Mouse (Mus musculus) bone marrow, adult 2 months (tissue): Measurements from ENCODE around the gene Rgl1. TPM values are rescaled to one million over a fixed set of nuclear protein-coding genes. Genes with fewer than 3 reads are reported as not detected.

Source experiments
- H3K27ac ChIP-seq: fragments of 200-500 bp; 2 replicates; pipeline ENCODE4 v1.5.1; 2012; ENCODE audit warnings: low read depth, mild to moderate bottlenecking, control low read depth, inconsistent platforms, low read length; ENCODE audit not compliant: control insufficient read depth, poor library complexity, insufficient read depth
- H3K4me1 ChIP-seq: fragments of 200-500 bp; 2 replicates; pipeline ENCODE4 v1.6.1; 2011; ENCODE audit warnings: low read length; ENCODE audit not compliant: control insufficient read depth, insufficient read depth
- H3K4me3 ChIP-seq: fragments of 200-500 bp; replicated peaks from 2 replicates; pipeline ENCODE3; 2011; ENCODE audit warnings: mild to moderate bottlenecking, low read depth, low read length, control low read depth; ENCODE audit not compliant: control insufficient read depth
- CTCF ChIP-seq: fragments of 200-500 bp; IDR thresholded peaks from 2 replicates; pipeline ENCODE4 v1.5.1; 2011; ENCODE audit warnings: low read length, control low read depth; ENCODE audit not compliant: control insufficient read depth, insufficient read depth
- POLR2A ChIP-seq: fragments of 200-500 bp; IDR thresholded peaks from 2 replicates; pipeline ENCODE4 v1.6.1; 2011; ENCODE audit warnings: low read depth, mild to moderate bottlenecking, control low read depth, low read length, borderline replicate concordance; ENCODE audit not compliant: control insufficient read depth
- WGBS: fragments of 180-500 bp; shearing (Covaris S2); methylation state at CpG from one replicate; pipeline ENCODE4 v1.1.7; 2018; 5-methylcytosine and 5-hydroxymethylcytosine counted together
- polyA plus RNA-seq: library from polyadenylated mRNA; stranded (reverse); fragments of >200 nt; gene quantifications from 2 replicates; pipeline ENCODE4 v1.2.4, GENCODE M21; 2011; ENCODE audit warnings: low replicate concordance; ENCODE audit not compliant: missing spikeins, insufficient read depth, insufficient read length

The Rgl1 gene
- polyA plus RNA-seq, 1 experiment = 9.2 TPM

DNA sequence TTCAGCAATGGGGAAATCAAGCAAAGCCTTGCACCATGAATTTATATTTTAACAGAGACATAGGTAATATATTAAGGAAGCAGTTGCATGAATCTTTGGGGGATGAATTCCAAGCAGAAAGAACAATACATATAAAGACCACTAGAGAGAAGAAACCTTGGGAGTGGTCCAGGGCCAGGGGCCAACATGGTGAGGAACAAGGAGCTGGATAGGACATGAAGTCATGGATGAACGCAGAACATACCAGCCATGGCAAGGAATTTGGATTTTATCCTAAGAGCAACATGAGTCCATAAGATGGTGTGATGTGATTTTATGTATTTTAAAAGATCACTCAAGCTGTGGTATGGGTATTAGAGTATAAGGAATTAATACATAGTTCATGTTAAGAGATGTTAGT is 273.9 kb downstream of the Rgl1 start:
- WGBS = 81% methylated on average over 1 of the region's 1 CpGs

DNA sequence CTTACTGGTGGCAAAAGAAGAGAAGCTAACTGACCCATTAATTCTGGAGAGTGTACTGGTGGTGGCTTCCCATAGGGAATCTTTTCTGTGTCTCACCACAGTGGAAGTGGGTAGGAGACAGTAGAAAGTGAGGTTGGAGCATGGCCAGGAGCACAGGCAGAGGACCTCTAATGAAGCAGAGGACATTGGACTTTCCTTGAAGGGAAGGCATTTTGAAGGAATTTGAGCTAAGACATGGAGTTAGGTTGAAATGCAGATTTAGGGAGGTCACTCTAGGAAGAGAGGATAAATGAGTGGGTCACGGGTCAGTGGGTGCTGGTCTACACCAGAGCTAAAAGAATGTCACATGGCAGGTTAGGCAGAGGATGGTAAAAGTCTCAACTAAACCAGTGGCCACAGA is 275.3 kb downstream of the Rgl1 start:
- Histone ChIP-seq H3K27ac (no peak overlapping the region), H3K4me3 (no peak overlapping the region), H3K4me1 (no peaks in the 10 kb centered on the region)
- no peak for TF ChIP-seq POLR2A
- no peak for TF ChIP-seq CTCF
- 86% methylated on average over 1 of the region's 1 CpGs for WGBS

More for the DNA sequence above, 273.9 kb downstream of the Rgl1 start:
- no peak overlapping the region for H3K27ac ChIP-seq
- no peak overlapping the region for H3K4me3 ChIP-seq
- no peaks in the 10 kb centered on the region for H3K4me1 ChIP-seq
- no peak for TF ChIP-seq CTCF
- TF ChIP-seq POLR2A = no peak

DNA sequence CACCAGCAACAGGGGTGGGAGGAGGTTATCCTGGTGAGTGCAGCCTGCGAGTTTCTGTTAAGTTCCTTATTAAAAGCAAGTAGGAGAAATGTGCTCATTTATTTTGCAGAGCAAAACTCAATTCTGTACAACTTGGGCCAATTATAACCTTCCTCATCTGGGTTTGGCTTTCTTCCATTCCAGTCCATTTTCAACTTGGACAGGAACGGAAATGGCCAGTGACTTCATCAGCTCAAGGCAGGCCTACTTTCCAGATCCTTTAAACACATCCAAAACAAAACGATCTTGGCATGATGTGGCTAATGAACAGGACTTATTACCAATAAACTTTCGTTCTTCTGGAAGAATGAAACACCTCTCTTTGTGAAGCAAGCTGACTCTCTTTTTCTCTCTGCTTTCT is 290.0 kb downstream of the Rgl1 start:
- 71% methylated on average over 4 of the region's 4 CpGs for WGBS
- no peak overlapping the region for H3K4me3 ChIP-seq
- no peak for TF ChIP-seq CTCF
- TF ChIP-seq POLR2A = no peak
- H3K4me1 ChIP-seq = no peaks in the 10 kb centered on the region
- H3K27ac ChIP-seq = no peak overlapping the region

DNA sequence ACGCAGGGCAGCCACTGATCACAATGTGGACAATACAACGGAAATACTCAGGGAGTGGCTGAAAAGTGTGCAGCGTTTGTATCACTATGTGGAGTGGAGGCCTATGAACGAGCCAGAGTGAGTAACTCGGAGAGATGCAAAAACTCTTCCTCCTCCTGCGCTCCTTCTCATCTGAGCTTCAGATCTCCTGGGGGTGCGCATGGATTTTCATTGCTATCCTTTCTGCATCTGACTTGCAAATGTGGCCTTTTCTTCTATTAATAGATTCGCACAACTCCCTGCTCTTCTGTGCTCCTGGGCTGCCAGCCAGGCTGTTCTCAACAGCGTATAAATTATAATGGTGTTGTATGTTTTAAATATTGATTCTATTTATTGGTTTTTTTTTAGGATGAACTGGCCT is 297.7 kb downstream of the Rgl1 start:
- WGBS = 88% methylated on average over 9 of the region's 9 CpGs
- H3K4me1 ChIP-seq = no peaks in the 10 kb centered on the region
- no peak overlapping the region for H3K4me3 ChIP-seq
- TF ChIP-seq CTCF = no peak
- no peak for TF ChIP-seq POLR2A
- H3K27ac ChIP-seq = no peak overlapping the region

Other genes with a start within 250 kb of the Rgl1 start
- not detected in 2 replicates for gene Apobec4, start 15.8 kb downstream of the Rgl1 start, polyA plus RNA-seq
- gene Arpc5, start 191 bp upstream of the Rgl1 start, polyA plus RNA-seq = 143 and 180 TPM in 2 replicates
- gene Ncf2, start 33.8 kb upstream of the Rgl1 start, polyA plus RNA-seq = 43.0 and 112 TPM in 2 replicates
- 26.8 and 41.0 TPM in 2 replicates for gene Smg7, start 136.3 kb upstream of the Rgl1 start, polyA plus RNA-seq
- 7.5 TPM in 1 of 2 replicates, not detected in the other for gene Nmnat2, start 188.6 kb upstream of the Rgl1 start, polyA plus RNA-seq